Mouse (Mus musculus) right cerebral cortex, postnatal 10 days (tissue): Measurements from ENCODE around the gene Gas8.
"Not testable (repeated sequence)": the region's sequence is repeated elsewhere in the genome, so short reads cannot be mapped to it uniquely, and the experiment has no call there.

Source experiments
- DNase-seq, 2 experiments: peaks; one replicate each; pipeline ENCODE4 v3.0.0; 2021; ENCODE audit warnings: low spot score in 2 of 2

Gas8 gene

DNA sequence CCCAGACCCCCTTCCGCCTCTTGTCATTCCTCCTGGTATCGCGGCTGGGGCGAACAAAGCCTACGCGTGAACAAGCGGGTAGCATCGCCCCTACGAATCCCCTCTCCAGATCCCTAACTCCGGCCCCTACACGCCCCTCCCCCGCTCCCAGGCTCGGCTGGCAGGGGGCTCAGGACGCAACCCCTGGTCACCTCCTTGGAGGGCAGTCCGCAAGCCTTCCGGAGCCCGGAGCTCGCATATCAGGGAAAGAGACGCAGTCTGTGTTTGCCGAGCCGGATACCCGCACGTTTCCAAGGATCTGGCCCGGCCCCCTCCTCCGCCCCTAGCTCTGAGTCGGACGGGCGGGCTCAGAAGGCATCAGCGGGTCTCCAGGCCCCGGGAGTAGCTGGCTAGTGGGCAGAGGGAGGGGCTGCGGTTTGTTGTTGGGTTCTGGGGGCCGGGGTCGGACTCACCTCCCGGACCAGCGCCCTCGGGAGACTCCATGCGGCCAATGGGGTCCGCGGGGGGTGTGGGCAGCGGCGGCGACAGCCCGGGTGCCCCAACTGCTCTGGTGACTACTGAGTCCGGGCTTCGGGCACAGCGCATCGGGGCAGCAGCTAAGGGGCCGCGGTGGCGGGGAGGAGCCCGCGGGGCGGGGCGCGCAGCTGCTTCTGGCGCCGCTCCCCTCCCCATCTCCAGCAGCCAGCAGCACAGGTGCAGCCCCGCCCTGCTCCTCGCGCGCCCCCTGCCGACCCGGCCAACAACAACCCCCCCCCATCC, 3.7 kb upstream of the Gas8 start, which contains the start of gene Dbndd1:
Dbndd1 (minus strand) TSS at position 683 of the 759 bp plus-strand sequence.
- peak; percentile 73 to 74 for DNase-seq

DNA sequence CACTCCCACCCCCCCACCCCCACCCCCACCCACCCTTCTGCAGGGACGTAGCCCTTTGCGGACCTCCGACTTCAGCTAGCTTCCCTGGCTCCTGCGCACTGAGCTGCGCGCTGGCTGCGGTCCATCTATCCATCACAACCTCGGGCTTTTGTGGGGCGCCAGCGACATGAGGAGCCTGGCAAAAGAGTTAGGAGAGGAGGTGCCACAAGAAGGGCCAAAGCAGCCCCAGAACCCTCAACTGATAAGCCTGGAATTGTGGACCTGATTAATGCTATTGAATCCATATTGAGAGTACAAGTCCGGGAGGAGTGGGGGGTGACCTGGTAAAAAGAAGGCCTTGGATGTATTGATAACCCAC, 3.1 kb upstream of the Gas8 start:
- DNase-seq: peak in 1 of 2 experiments; percentile 64

DNA sequence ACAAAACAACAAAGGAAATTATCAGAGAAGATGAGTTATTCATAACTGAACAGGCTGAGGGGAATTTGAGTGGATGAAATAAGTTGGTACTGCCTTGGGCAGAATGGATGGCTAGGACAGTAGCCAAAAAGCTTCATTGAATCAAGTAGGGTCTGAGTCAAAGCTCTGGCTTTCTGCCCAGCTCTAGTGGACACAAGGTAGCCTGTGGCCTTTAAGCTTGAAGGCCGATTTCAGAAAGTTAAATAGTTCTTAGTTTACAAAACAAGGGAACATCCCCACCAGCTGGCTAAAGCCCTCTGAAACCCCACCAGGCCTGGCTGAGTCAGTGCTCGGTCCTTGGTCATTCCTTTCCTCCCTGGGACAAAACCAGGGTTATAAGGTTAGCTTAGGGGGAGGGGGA, 2.0 kb upstream of the Gas8 start:
- no peak for DNase-seq

GRCm38 (mm10) chr8:123518172-123518571, 462 bp upstream of the Gas8 start:
- DNase-seq: no peak

GRCm38 (mm10) chr8:123520048-123520447, 1.4 kb downstream of the Gas8 start:
- not testable (repeated sequence) for DNase-seq

- peak in 1 of 2 experiments; percentile 60 for DNase-seq
Measured at GRCm38 (mm10) chr8:123527720-123528489, 9.3 kb downstream of the Gas8 start.

GRCm38 (mm10) chr8:123536242-123536989, 17.8 kb downstream of the Gas8 start:
- no peak for DNase-seq

GRCm38 (mm10) chr8:123536990-123537380, 18.4 kb downstream of the Gas8 start:
- DNase-seq: no peak

GRCm38 (mm10) chr8:123537641-123538040, 19.0 kb downstream of the Gas8 start:
- DNase-seq: peak; percentile 51 to 80

GRCm38 (mm10) chr8:123564221-123564620, 45.6 kb downstream of the Gas8 start:
- DNase-seq: not testable (repeated sequence)

DNA sequence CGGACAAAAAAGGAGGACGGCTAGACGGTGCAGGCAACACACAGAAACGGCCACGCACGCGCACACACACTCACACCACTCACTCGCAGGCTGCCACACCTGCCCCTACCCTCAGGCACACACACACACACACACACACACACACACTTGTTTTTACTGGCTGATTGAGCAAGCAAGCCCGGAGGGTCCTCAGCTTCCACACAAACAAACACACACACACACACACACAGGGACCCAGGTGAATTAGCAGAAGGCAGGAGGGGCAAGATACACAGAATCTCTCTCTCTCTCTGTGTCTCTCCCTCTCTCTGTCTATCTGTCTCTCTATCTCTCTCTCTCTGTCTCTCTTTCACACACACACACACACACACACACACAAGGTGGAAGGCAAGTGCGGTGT, 56.8 kb downstream of the Gas8 start:
- peak; percentile 30 to 39 for DNase-seq
